Mouse (Mus musculus) liver, embryonic 11.5 days (tissue): Measurements from ENCODE around the gene Usp33. TPM values are rescaled to one million over a fixed set of nuclear protein-coding genes. Genes with fewer than 3 reads are reported as not detected.

Experiments
- ATAC-seq: fragments of 200-750 bp; cut with Nextera tagmentation; replicated peaks from 2 replicates; pipeline ENCODE4 v1.8.0; 2017; ENCODE audit warnings: moderate number of reproducible peaks, mild to moderate bottlenecking, moderate TSS enrichment, moderate library complexity; ENCODE audit not compliant: low FRiP score
- DNase-seq: peaks from one replicate; pipeline ENCODE4 v3.0.0-alpha.2; 2017; ENCODE audit warnings: low spot score
- H3K27ac ChIP-seq: fragments of 300-500 bp; sonication (generic); 2 replicates; pipeline ENCODE4 v1.5.1; 2014; ENCODE audit warnings: mild to moderate bottlenecking, low read depth, low read length, control low read depth
- H3K27me3 ChIP-seq: fragments of 300-500 bp; sonication (generic); replicated peaks from 2 replicates; pipeline ENCODE4 v1.6.1; 2014; ENCODE audit warnings: low read length, mixed read lengths; ENCODE audit not compliant: control insufficient read depth, insufficient read depth
- H3K36me3 ChIP-seq: fragments of 300-500 bp; sonication (generic); 2 replicates; pipeline ENCODE4 v1.6.1; 2014; ENCODE audit warnings: mild to moderate bottlenecking, low read length, moderate library complexity, mixed read lengths; ENCODE audit not compliant: control insufficient read depth, insufficient read depth
- H3K4me1 ChIP-seq: fragments of 300-500 bp; sonication (generic); replicated peaks from 2 replicates; pipeline ENCODE4 v1.6.1; 2014; ENCODE audit warnings: low read length, mixed read lengths; ENCODE audit not compliant: control insufficient read depth, insufficient read depth
- H3K4me2 ChIP-seq: fragments of 300-500 bp; sonication (generic); 2 replicates; pipeline ENCODE4 v1.6.1; 2014; ENCODE audit warnings: mild to moderate bottlenecking, control low read depth, moderate library complexity
- H3K4me3 ChIP-seq: fragments of 300-500 bp; sonication (generic); 2 replicates; pipeline ENCODE4 v1.5.1; 2014; ENCODE audit warnings: low read depth, low read length, control low read depth
- H3K9ac ChIP-seq: fragments of 300-500 bp; sonication (generic); 2 replicates; pipeline ENCODE4 v1.6.1; 2014; ENCODE audit warnings: low read depth, low read length, control low read depth
- H3K9me3 ChIP-seq: fragments of 300-500 bp; sonication (generic); 2 replicates; pipeline ENCODE4 v1.6.1; 2016; ENCODE audit warnings: low read length, inconsistent platforms, mixed read lengths; ENCODE audit not compliant: control insufficient read depth
- WGBS: fragments of 180-500 bp; shearing (Covaris S2); extraction: QIAGEN DNeasy Blood & Tissue Kit; methylation state at CpG from one replicate; pipeline ENCODE4 v1.1.7; 2014; 5-methylcytosine and 5-hydroxymethylcytosine counted together
- polyA plus RNA-seq: library from polyadenylated mRNA; unstranded; fragments of >200 nt; fragmentation: Nextera tagmentation; extraction: Ambion mirVana; gene quantifications from 2 replicates; pipeline ENCODE4 v1.2.1, GENCODE M21; 2014

Gene Usp33
- polyA plus RNA-seq, 1 experiment from 2014 or later, result 42.0 TPM

- Histone ChIP-seq H3K36me3 (0 out of 2 replicates have a peak, but pooled peaks cover 3% of the 10 kb centered on the region), H3K27me3 (no peaks in the 10 kb centered on the region), H3K4me2 (no peak overlapping the region), H3K9ac (no peak overlapping the region), H3K4me3 (no peak overlapping the region), H3K27ac (no peak overlapping the region), H3K4me1 (peaks cover 31% of the 10 kb centered on the region), H3K9me3 (no peaks in the 10 kb centered on the region)
- 84% methylated on average over 5 of the region's 5 CpGs for WGBS
- ATAC-seq, result no peak
- no peak for DNase-seq
Measured at GRCm38 (mm10) chr3:152350966-152351365, 4.7 kb downstream of the Usp33 start.

- H3K9me3 ChIP-seq, result no peaks in the 10 kb centered on the region
- no peak overlapping the region for H3K9ac ChIP-seq
- 73% methylated on average over 4 of the region's 4 CpGs for WGBS
- H3K4me2 ChIP-seq, result no peak overlapping the region
- H3K4me3 ChIP-seq, result no peak overlapping the region
- peaks cover 32% of the 10 kb centered on the region for H3K4me1 ChIP-seq
- ATAC-seq, result no peak
- H3K36me3 ChIP-seq, result peaks cover 9% of the 10 kb centered on the region; the same call in 1 of the 2 replicates
- H3K27me3 ChIP-seq, result no peaks in the 10 kb centered on the region
- H3K27ac ChIP-seq, result no peak overlapping the region
- no peak for DNase-seq
Measured at GRCm38 (mm10) chr3:152352289-152352688, 6.0 kb downstream of the Usp33 start.

DNA sequence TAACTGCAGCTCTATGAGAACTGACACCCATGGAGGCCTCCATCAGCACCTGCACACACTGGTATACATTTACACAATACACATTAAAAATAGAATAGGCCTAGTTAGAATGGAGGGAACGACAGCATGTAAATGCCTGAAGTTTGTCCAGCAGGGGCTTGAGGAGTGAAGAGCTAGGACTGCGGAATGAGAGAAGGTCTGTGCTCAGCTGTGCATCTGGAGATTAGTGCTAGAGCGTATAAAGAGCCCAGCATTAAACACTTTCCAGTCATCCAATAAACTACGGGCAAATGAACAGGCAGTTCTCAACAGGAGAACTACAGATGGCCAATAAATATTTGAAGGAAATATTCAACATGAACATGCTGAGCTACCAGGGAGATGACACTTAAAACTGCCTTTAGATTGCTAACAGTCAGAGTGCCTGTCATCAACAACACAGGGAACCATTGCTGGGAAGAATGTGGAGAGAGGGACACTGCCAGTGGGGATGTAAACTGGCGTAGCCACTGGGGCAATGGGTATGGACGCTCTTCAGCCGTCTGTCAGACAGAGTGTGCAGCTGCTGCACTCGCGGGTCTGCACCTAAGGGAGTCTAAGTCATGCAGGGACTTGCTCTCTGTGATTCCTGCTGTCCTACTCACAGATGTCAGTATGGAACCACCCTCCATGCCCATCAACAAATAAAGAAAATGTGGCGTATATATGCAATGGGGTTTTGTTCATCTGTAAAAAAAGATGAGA is 7.3 kb downstream of the Usp33 start:
- 91% methylated on average over 10 of the region's 10 CpGs for WGBS
- DNase-seq (no peak), ATAC-seq (no peak)
- Histone ChIP-seq H3K9ac (no peak overlapping the region), H3K4me3 (no peak overlapping the region), H3K4me1 (peaks cover 26% of the 10 kb centered on the region), H3K27ac (no peak overlapping the region), H3K4me2 (no peak overlapping the region), H3K9me3 (no peaks in the 10 kb centered on the region), H3K36me3 (peaks cover 9% of the 10 kb centered on the region; the same call in 1 of the 2 replicates), H3K27me3 (no peaks in the 10 kb centered on the region)

DNA sequence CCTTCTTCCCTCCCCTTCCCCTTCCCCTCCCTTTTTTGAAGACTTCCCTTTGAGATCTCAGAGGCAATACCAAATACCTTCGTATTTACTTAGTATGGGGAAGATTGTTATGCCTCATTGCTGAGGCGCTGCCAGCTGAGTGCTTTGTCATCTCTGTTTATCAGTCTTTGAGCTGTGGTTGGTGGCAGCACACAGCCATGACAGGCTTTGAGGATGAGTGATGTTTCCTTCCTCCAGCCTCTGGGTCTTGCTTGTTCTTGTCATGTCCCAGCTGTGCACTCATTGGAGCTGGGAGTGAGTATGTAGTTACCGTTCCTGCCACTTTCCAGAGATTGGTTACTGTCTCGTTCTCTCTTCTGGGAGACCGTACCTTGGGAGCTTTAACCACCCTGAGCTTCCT is 9.1 kb downstream of the Usp33 start:
- Histone ChIP-seq H3K27me3 (no peaks in the 10 kb centered on the region), H3K36me3 (peaks cover 15% of the 10 kb centered on the region; the same call in 1 of the 2 replicates), H3K9me3 (no peaks in the 10 kb centered on the region), H3K4me2 (peak overlapping the region; percentile 31; the same call in 1 of the 2 replicates), H3K4me3 (no peak overlapping the region), H3K9ac (0 out of 2 replicates have a peak overlapping the region, but pooled peaks have one; percentile 12), H3K4me1 (peaks cover 20% of the 10 kb centered on the region), H3K27ac (peak overlapping the region; percentile 72; the same call in 1 of the 2 replicates)
- DNase-seq, result no peak
- ATAC-seq, result peak; percentile 89
- WGBS, result 32% methylated on average over 5 of the region's 5 CpGs

- peaks cover 24% of the 10 kb centered on the region; the same call in 1 of the 2 replicates for H3K36me3 ChIP-seq
- ATAC-seq (no peak), DNase-seq (no peak)
- WGBS, result 91% methylated on average over 9 of the region's 9 CpGs
- no peak overlapping the region for H3K4me2 ChIP-seq
- H3K27me3 ChIP-seq, result no peaks in the 10 kb centered on the region
- peaks cover 17% of the 10 kb centered on the region for H3K4me1 ChIP-seq
- H3K9ac ChIP-seq, result no peak overlapping the region
- H3K27ac ChIP-seq, result no peak overlapping the region
- no peaks in the 10 kb centered on the region for H3K9me3 ChIP-seq
- no peak overlapping the region for H3K4me3 ChIP-seq
Measured at GRCm38 (mm10) chr3:152356751-152357150, 10.5 kb downstream of the Usp33 start.

DNA sequence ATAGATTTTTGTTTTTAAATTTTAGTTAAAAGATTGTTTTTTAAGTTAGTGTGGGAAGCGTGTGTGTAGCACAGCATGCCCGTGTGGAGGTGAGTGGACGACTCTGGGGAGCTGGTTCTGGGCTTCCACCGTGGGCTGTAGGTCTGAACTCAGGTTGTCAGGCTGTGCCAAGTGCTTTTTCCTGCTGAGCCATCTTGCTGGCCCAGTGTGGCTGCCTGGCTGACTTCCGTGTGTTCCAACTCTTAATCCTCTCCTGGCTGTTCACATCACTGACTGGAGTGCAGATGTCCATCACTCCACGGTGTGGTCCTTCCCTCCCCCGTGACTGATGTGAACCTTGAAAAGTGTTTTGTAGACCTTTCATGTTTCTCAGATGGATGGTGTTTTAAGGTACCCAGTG is 12.9 kb downstream of the Usp33 start:
- no peak overlapping the region for H3K4me2 ChIP-seq
- no peaks in the 10 kb centered on the region for H3K9me3 ChIP-seq
- peaks cover 36% of the 10 kb centered on the region; the same call in 1 of the 2 replicates for H3K36me3 ChIP-seq
- no peak overlapping the region for H3K27ac ChIP-seq
- ATAC-seq (no peak), DNase-seq (no peak)
- H3K4me1 ChIP-seq, result peaks cover 9% of the 10 kb centered on the region
- H3K9ac ChIP-seq, result no peak overlapping the region
- no peaks in the 10 kb centered on the region for H3K27me3 ChIP-seq
- H3K4me3 ChIP-seq, result no peak overlapping the region
- WGBS, result 84% methylated on average over 7 of the region's 7 CpGs

GRCm38 (mm10) chr3:152364181-152364580 is 17.9 kb downstream of the Usp33 start:
- no peaks in the 10 kb centered on the region for H3K27me3 ChIP-seq
- no peaks in the 10 kb centered on the region for H3K9me3 ChIP-seq
- no peaks in the 10 kb centered on the region for H3K4me1 ChIP-seq
- no peak overlapping the region for H3K27ac ChIP-seq
- no peak for DNase-seq
- H3K4me3 ChIP-seq, result no peak overlapping the region
- WGBS, result 86% methylated on average over 2 of the region's 2 CpGs
- ATAC-seq, result no peak
- H3K9ac ChIP-seq, result no peak overlapping the region
- no peak overlapping the region for H3K4me2 ChIP-seq
- H3K36me3 ChIP-seq, result peaks cover 37% of the 10 kb centered on the region; the same call in 1 of the 2 replicates

GRCm38 (mm10) chr3:152376063-152376462 is 29.8 kb downstream of the Usp33 start:
- ATAC-seq, result no peak
- whole genome bisulfite sequencing, result 89% methylated on average over 4 of the region's 4 CpGs
- H3K36me3 ChIP-seq, result peaks cover 33% of the 10 kb centered on the region; the same call in 1 of the 2 replicates
- no peak for DNase-seq
- no peak overlapping the region for H3K4me2 ChIP-seq
- no peaks in the 10 kb centered on the region for H3K4me1 ChIP-seq
- H3K9me3 ChIP-seq, result no peaks in the 10 kb centered on the region
- no peaks in the 10 kb centered on the region for H3K27me3 ChIP-seq
- H3K27ac ChIP-seq, result no peak overlapping the region
- H3K9ac ChIP-seq, result no peak overlapping the region
- H3K4me3 ChIP-seq, result no peak overlapping the region

DNA sequence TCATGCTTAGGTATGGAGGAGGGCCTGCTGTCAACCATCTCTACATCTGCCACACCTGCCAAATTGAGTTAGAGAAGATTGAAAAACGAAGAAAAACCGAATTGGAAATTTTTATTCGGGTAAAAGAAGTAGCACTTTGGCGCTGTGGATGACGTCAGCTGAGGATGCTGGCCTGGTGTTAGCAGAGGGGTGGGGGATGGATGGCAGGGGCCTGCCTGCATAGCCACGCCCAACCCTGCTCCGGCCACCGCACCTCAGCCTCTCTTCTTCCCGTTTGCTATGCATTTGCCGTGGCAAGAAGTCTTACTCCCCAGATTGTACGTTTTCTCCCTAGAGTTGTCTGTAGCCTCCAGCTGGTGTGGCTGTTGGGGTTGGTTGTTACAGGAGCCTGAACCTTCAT is 37.8 kb downstream of the Usp33 start:
- DNase-seq (no peak), ATAC-seq (no peak)
- Histone ChIP-seq H3K4me2 (no peak overlapping the region), H3K4me3 (no peak overlapping the region), H3K36me3 (peaks cover 5% of the 10 kb centered on the region; the same call in 1 of the 2 replicates), H3K27ac (no peak overlapping the region), H3K4me1 (no peaks in the 10 kb centered on the region), H3K9me3 (no peaks in the 10 kb centered on the region), H3K27me3 (no peaks in the 10 kb centered on the region), H3K9ac (no peak overlapping the region)
- WGBS, result 65% methylated on average over 11 of the region's 11 CpGs
